Mouse (Mus musculus): Measurements from ENCODE around the gene Trpc7. TPM values are rescaled to one million over a fixed set of nuclear protein-coding genes. Genes with fewer than 3 reads are reported as not detected.

Trpc7 gene
- polyA plus RNA-seq (2012; rRNA removed; ENCODE audit: low replicate concordance), result not detected in 2 replicates

GRCm38 (mm10) chr13:56895893-56896292 is at the start of gene Trpc7:
Gene Trpc7 (minus strand): TSS chr13:56895993.

GRCm38 (mm10) chr13:56753192-56753951 is 142.4 kb downstream of the Trpc7 start, which contains the start of gene Gm45623:
Gene Gm45623 (minus strand): TSS chr13:56753827.

Other genes with a start within 250 kb of the Trpc7 start
- 13.8 and 35.5 TPM in 2 replicates for gene Smad5, start 193.0 kb downstream of the Trpc7 start, polyA plus RNA-seq (2012; rRNA removed; ENCODE audit: low replicate concordance)
- gene Gm45623, start 142.2 kb downstream of the Trpc7 start, polyA plus RNA-seq (2012; rRNA removed; ENCODE audit: low replicate concordance), result 0.12 TPM in 1 of 2 replicates, not detected in the other

Data from mammary gland, adult 2 months (tissue).